Mouse (Mus musculus): ENCODE measurements around the gene Lrg1. TPM values are rescaled to one million over a fixed set of nuclear protein-coding genes. Genes with fewer than 3 reads are reported as not detected.

The Lrg1 gene
- total and polyA plus RNA-seq, 3 experiments = not detected

GRCm38 (mm10) chr17:56137839-56138613, 16.2 kb upstream of the Lrg1 start:
- peaks cover 7 to 44% of the 10 kb centered on the region in 2 experiments; a peak in 3 of 4 replicates for H3K4me1 ChIP-seq (ENCODE audit: control insufficient read depth in 1 of 2, insufficient read depth in 2 of 2)
- no peak overlapping the region for H3K4me3 ChIP-seq (replicated peaks in 1 of 3; ENCODE audit: low read depth in 2 of 3, low read length in 2 of 3, poor library complexity in 1 of 3)
- DNase-seq (ENCODE audit: extremely low read depth) = no peak
- H3K27me3 ChIP-seq (replicated peaks) = peaks cover 82% of the 10 kb centered on the region
- H3K9me3 ChIP-seq (replicated peaks; ENCODE audit: low read length) = no peaks in the 10 kb centered on the region
- no peak for TF ChIP-seq USF1 (IDR thresholded peaks at IDR 0.05; ENCODE audit: low read depth, low read length)
- TF ChIP-seq HCFC1 (IDR thresholded peaks at IDR 0.05; ENCODE audit: low read depth, low read length) = peak; percentile 64
- TF ChIP-seq KAT2A (IDR thresholded peaks at IDR 0.05; ENCODE audit: insufficient replicate concordance, low read length) = no peak
- no peak for TF ChIP-seq E2F4 (IDR thresholded peaks at IDR 0.05; ENCODE audit: insufficient replicate concordance, low read depth, low read length)
- no peak for TF ChIP-seq MEF2A (IDR thresholded peaks at IDR 0.05; ENCODE audit: borderline replicate concordance, low read depth, low read length)
- H3K27ac ChIP-seq (ENCODE audit: insufficient read depth, low read depth) = no peak overlapping the region
- dilution Hi-C loops (cut with MboI; ENCODE audit: extremely low pct_ligation_motif_present, extremely low pct_unique_long_range_greater_than_20kb, low sequenced_read_pairs) (no loop called here), in situ Hi-C loops (cut with MboI; ENCODE audit: low pct_ligation_motif_present, low pct_unique_long_range_greater_than_20kb, low sequenced_read_pairs) (no loop called here)
- H3K36me3 ChIP-seq (replicated peaks in 1 of 2; ENCODE audit: control insufficient read depth in 1 of 2, insufficient read depth in 1 of 2, low read length in 1 of 2) = no peaks in the 10 kb centered on the region
- H3K4me2 ChIP-seq (ENCODE audit: insufficient read depth, low read depth, poor library complexity, severe bottlenecking) = no peak overlapping the region
- H3K79me2 ChIP-seq (replicated peaks; ENCODE audit: control insufficient read depth, extremely low read depth, insufficient read depth, poor library complexity, severe bottlenecking) = no peaks in the 10 kb centered on the region
- no peak overlapping the region for H3K9ac ChIP-seq (ENCODE audit: insufficient read depth, low read depth)

- dilution Hi-C loops (cut with MboI; ENCODE audit: extremely low pct_ligation_motif_present, extremely low pct_unique_long_range_greater_than_20kb, low sequenced_read_pairs) (no loop called here), in situ Hi-C loops (cut with MboI; ENCODE audit: low pct_ligation_motif_present, low pct_unique_long_range_greater_than_20kb, low sequenced_read_pairs) (no loop called here)
- Histone ChIP-seq H3K79me2 (replicated peaks; ENCODE audit: control insufficient read depth, extremely low read depth, insufficient read depth, poor library complexity, severe bottlenecking) (no peaks in the 10 kb centered on the region), H3K4me3 (replicated peaks in 1 of 3; ENCODE audit: low read depth in 2 of 3, low read length in 2 of 3, poor library complexity in 1 of 3) (no peak overlapping the region), H3K4me1 (ENCODE audit: control insufficient read depth in 1 of 2, insufficient read depth in 2 of 2) (peaks cover 10 to 50% of the 10 kb centered on the region in 2 experiments; a peak in 3 of 4 replicates), H3K27me3 (replicated peaks) (peaks cover 67% of the 10 kb centered on the region), H3K9me3 (replicated peaks; ENCODE audit: low read length) (no peaks in the 10 kb centered on the region), H3K27ac (ENCODE audit: insufficient read depth, low read depth) (no peak overlapping the region), H3K9ac (ENCODE audit: insufficient read depth, low read depth) (no peak overlapping the region), H3K36me3 (replicated peaks in 1 of 2; ENCODE audit: control insufficient read depth in 1 of 2, insufficient read depth in 1 of 2, low read length in 1 of 2) (no peaks in the 10 kb centered on the region), H3K4me2 (ENCODE audit: insufficient read depth, low read depth, poor library complexity, severe bottlenecking) (no peak overlapping the region)
- no peak for TF ChIP-seq E2F4 (IDR thresholded peaks at IDR 0.05; ENCODE audit: insufficient replicate concordance, low read depth, low read length)
- DNase-seq (ENCODE audit: extremely low read depth) = no peak
These were observed 14.8 kb upstream of the Lrg1 start for GRCm38 (mm10) chr17:56136558-56136957.

DNA sequence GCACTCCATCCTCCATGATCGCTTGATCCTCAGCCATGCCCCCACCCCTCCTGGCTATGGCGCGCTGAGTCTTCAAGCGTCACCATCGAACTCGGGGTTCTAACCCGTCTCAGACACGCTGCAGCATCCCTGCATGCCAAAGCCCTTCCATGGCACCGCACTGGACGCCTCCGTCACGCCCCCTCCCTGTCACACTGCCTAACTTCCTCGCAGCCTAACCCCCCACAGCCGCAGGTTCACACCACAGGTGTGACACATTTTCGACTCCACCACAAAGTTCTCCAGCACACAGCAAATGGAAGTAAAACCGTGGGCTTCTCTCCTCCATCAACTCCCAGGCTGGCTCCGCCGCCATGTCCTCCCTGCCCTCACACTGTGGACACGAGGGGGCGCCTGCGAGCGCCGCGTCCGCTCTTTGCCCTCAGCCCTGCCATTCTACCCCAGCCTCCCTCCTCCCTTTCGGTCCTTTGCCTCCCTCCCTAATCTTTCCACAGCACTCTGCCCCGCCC, 12.7 kb upstream of the Lrg1 start:
- Histone ChIP-seq H3K79me2 (replicated peaks; ENCODE audit: control insufficient read depth, extremely low read depth, insufficient read depth, poor library complexity, severe bottlenecking) (no peaks in the 10 kb centered on the region), H3K36me3 (replicated peaks in 1 of 2; ENCODE audit: control insufficient read depth in 1 of 2, insufficient read depth in 1 of 2, low read length in 1 of 2) (peaks cover 0 to 14% of the 10 kb centered on the region in 2 experiments), H3K4me2 (ENCODE audit: insufficient read depth, low read depth, poor library complexity, severe bottlenecking) (peak overlapping the region; percentile 35), H3K9me3 (replicated peaks; ENCODE audit: low read length) (peaks cover 3% of the 10 kb centered on the region), H3K27me3 (replicated peaks) (peaks cover 47% of the 10 kb centered on the region), H3K4me1 (ENCODE audit: control insufficient read depth in 1 of 2, insufficient read depth in 2 of 2) (peaks cover 8 to 46% of the 10 kb centered on the region in 2 experiments; a peak in 3 of 4 replicates), H3K9ac (ENCODE audit: insufficient read depth, low read depth) (peak overlapping the region; percentile 24; the same call in 1 of the 2 replicates), H3K27ac (ENCODE audit: insufficient read depth, low read depth) (peak overlapping the region; percentile 26), H3K4me3 (replicated peaks in 1 of 3; ENCODE audit: low read depth in 2 of 3, low read length in 2 of 3, poor library complexity in 1 of 3) (peak overlapping the region; percentile 45 to 60 (median 47))
- DNase-seq (ENCODE audit: extremely low read depth) = peak; percentile 72
- in situ Hi-C loops (cut with MboI; ENCODE audit: low pct_ligation_motif_present, low pct_unique_long_range_greater_than_20kb, low sequenced_read_pairs) = loop anchor here (5.0 kb wide), 1 partner anchor 128 kb away; no protein-coding TSS in a partner anchor
- dilution Hi-C loops (cut with MboI; ENCODE audit: extremely low pct_ligation_motif_present, extremely low pct_unique_long_range_greater_than_20kb, low sequenced_read_pairs) = no loop called here
- no peak for TF ChIP-seq PAX5 (IDR thresholded peaks at IDR 0.05; ENCODE audit: low read length)
- no peak; the same call in 1 of the 2 replicates for TF ChIP-seq NRF1 (IDR thresholded peaks at IDR 0.05; ENCODE audit: low read depth, low read length)
- TF ChIP-seq MAZ (IDR thresholded peaks at IDR 0.05; ENCODE audit: low read depth, low read length) = peak; percentile 62
- peak; percentile 23; the same call in 1 of the 2 replicates for TF ChIP-seq TCF12 (IDR thresholded peaks at IDR 0.05; ENCODE audit: low read depth, low read length)
- TF ChIP-seq RCOR1 (conservative IDR thresholded peaks at IDR 0.05; ENCODE audit: low read depth, low read length) = no peak
- peak; percentile 57; the same call in 1 of the 2 replicates for TF ChIP-seq IRF4 (IDR thresholded peaks at IDR 0.05; ENCODE audit: low read depth, low read length)
- TF ChIP-seq RAD21 (IDR thresholded peaks at IDR 0.05; ENCODE audit: low read depth, low read length) = peak; percentile 60
- peak; percentile 33; the same call in 1 of the 2 replicates for TF ChIP-seq ZC3H11A (IDR thresholded peaks at IDR 0.05; ENCODE audit: low read depth, low read length)
- TF ChIP-seq MYC (IDR thresholded peaks at IDR 0.05; ENCODE audit: low read depth, low read length) = no peak
- TF ChIP-seq JUND (conservative IDR thresholded peaks at IDR 0.05; ENCODE audit: low read depth, low read length) = no peak
- TF ChIP-seq CTCF (conservative IDR thresholded peaks at IDR 0.05 in 1 of 2, IDR thresholded peaks at IDR 0.05 in 1 of 2; ENCODE audit: low read depth in 2 of 2, low read length in 2 of 2) = peak; percentile 49 to 89
- TF ChIP-seq MXI1 (IDR thresholded peaks at IDR 0.05; ENCODE audit: low read depth, low read length) = peak; percentile 78
- no peak for TF ChIP-seq USF2 (conservative IDR thresholded peaks at IDR 0.05; ENCODE audit: low read depth, low read length)
- peak; percentile 92 for TF ChIP-seq SMC3 (IDR thresholded peaks at IDR 0.05; ENCODE audit: low read depth, low read length)
- peak; percentile 27; the same call in 1 of the 2 replicates for TF ChIP-seq SIN3A (IDR thresholded peaks at IDR 0.05; ENCODE audit: low read length)
- TF ChIP-seq ELF1 (IDR thresholded peaks at IDR 0.05; ENCODE audit: low read depth, low read length) = peak; percentile 43; the same call in 1 of the 2 replicates

Measured in CH12.LX (cell line).